ENCODE assay signal across 8 mouse cellular contexts in genomic region chr5:38598647-38599304, GRCm38 (mm10). TPM values are rescaled to one million over a fixed set of nuclear protein-coding genes. Genes with fewer than 3 reads are reported as not detected.
A peak's percentile ranks its signal among the peaks of the same experiment; 100 is the strongest.
DNase-seq lines count a peak whose midpoint lies in the region; ATAC-seq lines count a peak whose summit lies in the region.

No protein-coding gene starts in this region.

- no peak overlapping the region for H3K9ac ChIP-seq in heart, embryonic 14.5 days (ENCODE audit: low read length)
- H3K9ac ChIP-seq in embryonic facial prominence, embryonic 14.5 days (ENCODE audit: low read depth, low read length), result no peak overlapping the region
- H3K9ac ChIP-seq in limb, embryonic 15.5 days, result no peak overlapping the region

- H3K9me3 ChIP-seq in heart, embryonic 14.5 days (ENCODE audit: control insufficient read depth, low read length), result no peaks in the 10 kb centered on the region
- H3K9me3 ChIP-seq in embryonic facial prominence, embryonic 14.5 days (ENCODE audit: control insufficient read depth, low read length), result no peaks in the 10 kb centered on the region
- H3K9me3 ChIP-seq in limb, embryonic 15.5 days, result no peaks in the 10 kb centered on the region

- no peaks in the 10 kb centered on the region for H3K27me3 ChIP-seq in heart, embryonic 14.5 days (ENCODE audit: control insufficient read depth, insufficient read depth, low read length)
- no peaks in the 10 kb centered on the region for H3K27me3 ChIP-seq in embryonic facial prominence, embryonic 14.5 days (replicated peaks; ENCODE audit: control insufficient read depth, insufficient read depth, low read length)
- H3K27me3 ChIP-seq in limb, embryonic 15.5 days, result no peaks in the 10 kb centered on the region

- DNase-seq in heart, adult 9 months (ENCODE audit: low spot score in 2 of 2), result no peak
- DNase-seq in embryonic facial prominence, embryonic 14.5 days (ENCODE audit: low spot score), result peak; percentile 47
- DNase-seq in ovary, adult 18-20 months (ENCODE audit: low spot score), result no peak
- DNase-seq in testis, postnatal 10 days (ENCODE audit: low spot score), result no peak
- no peak for DNase-seq in layer of hippocampus, postnatal 10 days (ENCODE audit: low spot score in 2 of 2)

- peak overlapping the region; percentile 18 to 30; a peak in 3 of 4 replicates for H3K4me3 ChIP-seq in heart, embryonic 14.5 days (ENCODE audit: control insufficient read depth in 1 of 2, insufficient read depth in 1 of 2, low read depth in 1 of 2, low read length in 2 of 2)
- peak overlapping the region; percentile 30 for H3K4me3 ChIP-seq in embryonic facial prominence, embryonic 14.5 days (ENCODE audit: low read depth, low read length)
- peak overlapping the region; percentile 33 for H3K4me3 ChIP-seq in limb, embryonic 15.5 days

- H3K36me3 ChIP-seq in heart, embryonic 14.5 days (ENCODE audit: control insufficient read depth, insufficient read depth, low read length), result no peaks in the 10 kb centered on the region
- H3K36me3 ChIP-seq in embryonic facial prominence, embryonic 14.5 days (ENCODE audit: control insufficient read depth, insufficient read depth, low read length), result no peaks in the 10 kb centered on the region
- H3K36me3 ChIP-seq in limb, embryonic 15.5 days, result no peaks in the 10 kb centered on the region

- WGBS in heart, embryonic 14.5 days, result 56% methylated on average over 11 of the region's 11 CpGs
- 59% methylated on average over 11 of the region's 11 CpGs for WGBS in embryonic facial prominence, embryonic 14.5 days
- WGBS in limb, embryonic 15.5 days, result 60% methylated on average over 11 of the region's 11 CpGs

- H3K4me2 ChIP-seq in heart, embryonic 14.5 days (ENCODE audit: low read length), result peak overlapping the region; percentile 42; the same call in 1 of the 2 replicates
- peak overlapping the region; percentile 38; the same call in 1 of the 2 replicates for H3K4me2 ChIP-seq in embryonic facial prominence, embryonic 14.5 days (ENCODE audit: low read depth, low read length)
- peak overlapping the region; percentile 22; the same call in 1 of the 2 replicates for H3K4me2 ChIP-seq in limb, embryonic 15.5 days

- no peaks in the 10 kb centered on the region for H3K4me1 ChIP-seq in heart, embryonic 14.5 days (ENCODE audit: control insufficient read depth in 2 of 2, insufficient read depth in 2 of 2, low read length in 2 of 2)
- no peaks in the 10 kb centered on the region for H3K4me1 ChIP-seq in embryonic facial prominence, embryonic 14.5 days (ENCODE audit: control insufficient read depth, insufficient read depth, low read length)
- no peaks in the 10 kb centered on the region for H3K4me1 ChIP-seq in limb, embryonic 15.5 days

- no peak overlapping the region for H3K27ac ChIP-seq in heart, embryonic 14.5 days (replicated peaks in 1 of 2; ENCODE audit: control insufficient read depth in 1 of 2, insufficient read depth in 1 of 2, low read depth in 2 of 2, low read length in 2 of 2)
- H3K27ac ChIP-seq in embryonic facial prominence, embryonic 14.5 days (replicated peaks; ENCODE audit: low read depth, low read length), result peak overlapping the region; percentile 63
- peak overlapping the region; percentile 57; the same call in 1 of the 2 replicates for H3K27ac ChIP-seq in limb, embryonic 15.5 days

- no peak for ATAC-seq in heart, embryonic 14.5 days (ENCODE audit: insufficient number of reproducible peaks, insufficient read depth, low FRiP score, low read depth)
- ATAC-seq in CD4-positive, CD25-positive, alpha-beta regulatory T cell, adult 4 months, result peak; percentile 66
- peak; percentile 63 for ATAC-seq in embryonic facial prominence, embryonic 14.5 days (ENCODE audit: low read depth)
- ATAC-seq in limb, embryonic 15.5 days (ENCODE audit: insufficient number of reproducible peaks, low FRiP score, low TSS enrichment, low read depth), result no peak

RNA-seq across cellular contexts. Expression of gene Wdr1, which starts 35.8 kb away (rescaled TPM):
- 252 TPM in 2 replicates for polyA plus RNA-seq in heart, embryonic 14.5 days (2014; fragmentation: Nextera tagmentation; extraction: Ambion mirVana)
- 100 to 1,000 TPM; 366 to 443 TPM for polyA plus RNA-seq in CD4-positive, CD25-positive, alpha-beta regulatory T cell, adult 4 months (2017; shearing (Covaris generic))
- 241 and 247 TPM in 2 replicates for polyA plus RNA-seq in embryonic facial prominence, embryonic 14.5 days (2014; fragmentation: Nextera tagmentation; extraction: Ambion mirVana)
- polyA plus RNA-seq in limb, embryonic 15.5 days (2015; fragmentation: Nextera tagmentation; extraction: Ambion mirVana), result 222 and 245 TPM in 2 replicates
- total RNA-seq in layer of hippocampus, postnatal 10 days (2021), result 100 to 1,000 TPM; 245 to 249 TPM

Comparison
In these comparisons a context has a peak if more than half of its experiments do, and no peak if none do; other contexts are left out.
1. ATAC-seq: peak in CD4-positive, CD25-positive, alpha-beta regulatory T cell, adult 4 months (single experiment) and embryonic facial prominence, embryonic 14.5 days (single experiment); none in heart, embryonic 14.5 days (single experiment) and limb, embryonic 15.5 days (single experiment).
2. H3K27ac ChIP-seq: peak in embryonic facial prominence, embryonic 14.5 days (single experiment) and limb, embryonic 15.5 days (single experiment); none in heart, embryonic 14.5 days (0 of 2).
3. Peak in every context shown above with its lines, with median percentiles within 50 percentile points of each other: H3K4me2 ChIP-seq and H3K4me3 ChIP-seq.